Mouse (Mus musculus) cerebellum, adult 2 months (tissue): Measurements from ENCODE around the gene Ccdc47.

Experiments used
- CTCF ChIP-seq: fragments of 200-500 bp; IDR thresholded peaks from 2 replicates; pipeline ENCODE4 v1.5.1; 2011; ENCODE audit warnings: low read depth, mild to moderate bottlenecking, control low read depth, low read length, moderate library complexity, borderline replicate concordance; ENCODE audit not compliant: insufficient read depth
- POLR2A ChIP-seq: fragments of 200-500 bp; IDR thresholded peaks from 2 replicates; pipeline ENCODE4 v1.6.1; 2011; ENCODE audit warnings: low read length, control low read depth, borderline replicate concordance; ENCODE audit not compliant: insufficient read depth

DNA sequence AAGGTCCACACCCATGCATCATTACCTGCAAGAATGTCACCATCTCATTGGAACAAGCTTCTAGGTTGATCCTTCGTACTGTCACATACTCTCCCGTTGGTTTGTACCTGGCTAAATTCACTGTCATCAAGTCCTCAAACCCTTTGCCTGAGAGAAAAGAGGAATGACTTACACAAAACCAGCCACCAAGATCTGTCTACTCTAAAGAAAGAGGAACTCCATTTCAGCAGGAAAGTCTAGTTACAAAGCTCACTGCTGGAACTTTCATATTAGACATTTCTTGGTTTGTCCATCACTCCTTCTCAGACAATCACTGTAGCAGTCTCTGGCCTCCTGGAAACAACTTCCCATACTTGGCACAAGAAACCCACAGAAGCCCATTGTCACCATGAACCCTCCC, 42.9 kb downstream of the Ccdc47 start:
- TF ChIP-seq CTCF: no peak
- no peak for TF ChIP-seq POLR2A
